Mouse (Mus musculus): ENCODE measurements around the gene Lrba.

- no peak for TF ChIP-seq TCF12 (IDR thresholded peaks at IDR 0.05; ENCODE audit: insufficient read depth, poor library complexity, severe bottlenecking)
- no peak for TF ChIP-seq MAX (IDR thresholded peaks at IDR 0.05; ENCODE audit: low read depth)
Observed at GRCm38 (mm10) chr3:86629379-86629778, 404.9 kb downstream of the Lrba start.
